Mouse (Mus musculus): ENCODE measurements around the gene Polr2j. TPM values are rescaled to one million over a fixed set of nuclear protein-coding genes. Genes with fewer than 3 reads are reported as not detected.

Gene Polr2j
- polyA plus RNA-seq, 1 experiment: 139 TPM

GRCm38 (mm10) chr5:136084144-136084881 lies 32.1 kb upstream of the Polr2j start:
- Histone ChIP-seq H3K79me2 (ENCODE audit: control insufficient read depth, insufficient read depth) (peaks cover 12% of the 10 kb centered on the region), H3K4me2 (ENCODE audit: low read depth) (peak overlapping the region; percentile 88), H3K36me3 (ENCODE audit: control insufficient read depth, insufficient read depth) (no peaks in the 10 kb centered on the region), H3ac (ENCODE audit: control insufficient read depth, insufficient read length) (peak overlapping the region; percentile 31), H3K27me3 (ENCODE audit: control insufficient read depth, insufficient read depth, insufficient read length) (no peaks in the 10 kb centered on the region), H3K4me3 (peak overlapping the region; percentile 68)
- TF ChIP-seq POLR2A (IDR thresholded peaks at IDR 0.05; ENCODE audit: insufficient read length, low read depth) (no peak), POLR2AphosphoS2 (IDR thresholded peaks at IDR 0.05; ENCODE audit: insufficient read length, low read depth) (no peak), MAX (IDR thresholded peaks at IDR 0.05; ENCODE audit: low read depth) (no peak), MYOG (IDR thresholded peaks at IDR 0.05; ENCODE audit: control insufficient read depth in 1 of 3, insufficient read depth in 1 of 3, insufficient read length in 2 of 3, low read depth in 2 of 3) (no peak), TCF3 (IDR thresholded peaks at IDR 0.05; ENCODE audit: insufficient read length, low read depth) (no peak), CEBPB (IDR thresholded peaks at IDR 0.05; ENCODE audit: insufficient read depth, poor library complexity, severe bottlenecking) (no peak), MYOD1 (IDR thresholded peaks at IDR 0.05; ENCODE audit: control insufficient read depth in 1 of 3, insufficient read length in 2 of 3, low read depth in 2 of 3) (no peak), SRF (IDR thresholded peaks at IDR 0.05; ENCODE audit: control insufficient read depth, insufficient read length, low read depth) (no peak), USF1 (IDR thresholded peaks at IDR 0.05; ENCODE audit: low read depth) (no peak), REST (IDR thresholded peaks at IDR 0.05; ENCODE audit: insufficient read depth, insufficient read length) (no peak), TCF12 (IDR thresholded peaks at IDR 0.05; ENCODE audit: insufficient read depth, poor library complexity, severe bottlenecking) (no peak), E2F4 (IDR thresholded peaks at IDR 0.05; ENCODE audit: insufficient read depth) (no peak)

- Histone ChIP-seq H3K4me3 (peak overlapping the region; percentile 68), H3K36me3 (ENCODE audit: control insufficient read depth, insufficient read depth) (no peaks in the 10 kb centered on the region), H3K27me3 (ENCODE audit: control insufficient read depth, insufficient read depth, insufficient read length) (no peaks in the 10 kb centered on the region), H3K4me2 (ENCODE audit: low read depth) (peak overlapping the region; percentile 88), H3K79me2 (ENCODE audit: control insufficient read depth, insufficient read depth) (peaks cover 12% of the 10 kb centered on the region), H3ac (ENCODE audit: control insufficient read depth, insufficient read length) (no peak overlapping the region)
- TF ChIP-seq MYOG (IDR thresholded peaks at IDR 0.05; ENCODE audit: control insufficient read depth in 1 of 3, insufficient read depth in 1 of 3, insufficient read length in 2 of 3, low read depth in 2 of 3) (no peak), TCF12 (IDR thresholded peaks at IDR 0.05; ENCODE audit: insufficient read depth, poor library complexity, severe bottlenecking) (no peak), USF1 (IDR thresholded peaks at IDR 0.05; ENCODE audit: low read depth) (no peak), POLR2AphosphoS2 (IDR thresholded peaks at IDR 0.05; ENCODE audit: insufficient read length, low read depth) (no peak), POLR2A (IDR thresholded peaks at IDR 0.05; ENCODE audit: insufficient read length, low read depth) (no peak)
Observed at GRCm38 (mm10) chr5:136084891-136085651, 31.4 kb upstream of the Polr2j start.

GRCm38 (mm10) chr5:136086290-136086689 lies 30.1 kb upstream of the Polr2j start:
- Histone ChIP-seq H3K36me3 (ENCODE audit: control insufficient read depth, insufficient read depth) (no peaks in the 10 kb centered on the region), H3ac (ENCODE audit: control insufficient read depth, insufficient read length) (no peak overlapping the region), H3K27me3 (ENCODE audit: control insufficient read depth, insufficient read depth, insufficient read length) (no peaks in the 10 kb centered on the region), H3K4me3 (no peak overlapping the region), H3K4me2 (ENCODE audit: low read depth) (peak overlapping the region; percentile 88), H3K79me2 (ENCODE audit: control insufficient read depth, insufficient read depth) (peaks cover 12% of the 10 kb centered on the region)
- TF ChIP-seq TCF12 (IDR thresholded peaks at IDR 0.05; ENCODE audit: insufficient read depth, poor library complexity, severe bottlenecking) (no peak), SRF (IDR thresholded peaks at IDR 0.05; ENCODE audit: control insufficient read depth, insufficient read length, low read depth) (no peak), POLR2A (IDR thresholded peaks at IDR 0.05; ENCODE audit: insufficient read length, low read depth) (no peak), POLR2AphosphoS2 (IDR thresholded peaks at IDR 0.05; ENCODE audit: insufficient read length, low read depth) (no peak), USF1 (IDR thresholded peaks at IDR 0.05; ENCODE audit: low read depth) (no peak), MYOG (IDR thresholded peaks at IDR 0.05; ENCODE audit: control insufficient read depth in 1 of 3, insufficient read depth in 1 of 3, insufficient read length in 2 of 3, low read depth in 2 of 3) (no peak), TCF3 (IDR thresholded peaks at IDR 0.05; ENCODE audit: insufficient read length, low read depth) (no peak), E2F4 (IDR thresholded peaks at IDR 0.05; ENCODE audit: insufficient read depth) (no peak), MAX (IDR thresholded peaks at IDR 0.05; ENCODE audit: low read depth) (no peak), CEBPB (IDR thresholded peaks at IDR 0.05; ENCODE audit: insufficient read depth, poor library complexity, severe bottlenecking) (no peak), REST (IDR thresholded peaks at IDR 0.05; ENCODE audit: insufficient read depth, insufficient read length) (no peak), MYOD1 (IDR thresholded peaks at IDR 0.05; ENCODE audit: control insufficient read depth in 1 of 3, insufficient read length in 2 of 3, low read depth in 2 of 3) (no peak)

- Histone ChIP-seq H3K4me2 (ENCODE audit: low read depth) (no peak overlapping the region), H3ac (ENCODE audit: control insufficient read depth, insufficient read length) (no peak overlapping the region), H3K36me3 (ENCODE audit: control insufficient read depth, insufficient read depth) (no peaks in the 10 kb centered on the region), H3K27me3 (ENCODE audit: control insufficient read depth, insufficient read depth, insufficient read length) (no peaks in the 10 kb centered on the region), H3K79me2 (ENCODE audit: control insufficient read depth, insufficient read depth) (peaks cover 12% of the 10 kb centered on the region), H3K4me3 (no peak overlapping the region)
- TF ChIP-seq USF1 (IDR thresholded peaks at IDR 0.05; ENCODE audit: low read depth): no peak
- TF ChIP-seq MAX (IDR thresholded peaks at IDR 0.05; ENCODE audit: low read depth): no peak
- TF ChIP-seq TCF12 (IDR thresholded peaks at IDR 0.05; ENCODE audit: insufficient read depth, poor library complexity, severe bottlenecking): no peak
- no peak for TF ChIP-seq POLR2AphosphoS2 (IDR thresholded peaks at IDR 0.05; ENCODE audit: insufficient read length, low read depth)
- TF ChIP-seq MYOG (IDR thresholded peaks at IDR 0.05; ENCODE audit: control insufficient read depth in 1 of 3, insufficient read depth in 1 of 3, insufficient read length in 2 of 3, low read depth in 2 of 3): no peak
- no peak for TF ChIP-seq CEBPB (IDR thresholded peaks at IDR 0.05; ENCODE audit: insufficient read depth, poor library complexity, severe bottlenecking)
- no peak for TF ChIP-seq E2F4 (IDR thresholded peaks at IDR 0.05; ENCODE audit: insufficient read depth)
Observed at GRCm38 (mm10) chr5:136088821-136089575, 27.4 kb upstream of the Polr2j start.
